Mouse (Mus musculus) hindlimb bud, embryonic 11.5 days (tissue): Measurements from ENCODE around the gene Scgb1b10.
"Not testable (repeated sequence)": the region's sequence is repeated elsewhere in the genome, so short reads cannot be mapped to it uniquely, and the experiment has no call there.

Experiments used
- DNase-seq: peaks from one replicate; pipeline ENCODE4 v3.0.0-alpha.2; 2012; ENCODE audit warnings: low read depth, low spot score; ENCODE audit errors: extremely low spot score

Gene Scgb1b10

DNA sequence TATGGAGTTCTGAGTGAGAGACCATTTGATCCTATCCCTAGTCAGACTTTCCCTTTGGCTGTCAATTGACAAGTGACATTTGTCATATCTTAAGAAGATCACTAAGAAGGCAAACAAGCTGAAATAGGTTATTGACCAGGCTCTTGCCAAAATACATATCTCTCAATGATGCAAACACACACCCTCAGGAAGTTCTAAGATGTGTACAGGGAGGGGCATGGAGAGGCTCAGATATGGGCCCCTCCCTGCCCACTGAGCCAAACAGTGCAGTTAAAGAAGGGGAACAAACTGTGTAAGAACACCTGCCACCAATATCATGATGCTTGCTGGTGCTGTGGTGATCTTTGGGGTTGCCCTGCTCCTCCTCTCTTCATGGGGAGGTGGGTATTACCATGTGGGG lies at the start of gene Scgb1b10:
Gene Scgb1b10, plus strand, starts transcription at position 301 of the 400 bp plus-strand sequence.
- DNase-seq, result not testable (repeated sequence)
